Mouse (Mus musculus): ENCODE measurements around the gene Kdm1b.

The Kdm1b gene

DNA sequence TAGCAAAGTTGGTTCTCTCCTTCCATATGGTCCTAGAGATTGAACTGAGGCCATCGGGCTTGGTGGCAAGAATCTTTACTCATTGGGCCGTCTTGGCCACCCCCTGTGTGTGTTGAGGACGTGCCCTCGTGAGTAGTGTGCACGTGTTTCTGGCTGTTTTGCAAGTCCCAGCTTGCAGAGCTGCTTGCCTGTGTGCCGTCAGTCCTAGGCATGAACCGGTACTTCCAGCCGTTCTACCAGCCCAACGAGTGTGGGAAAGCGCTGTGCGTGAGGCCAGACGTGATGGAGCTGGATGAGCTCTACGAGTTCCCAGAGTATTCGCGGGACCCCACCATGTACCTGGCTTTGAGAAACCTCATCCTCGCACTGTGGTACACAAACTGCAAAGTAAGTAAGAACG, 19.5 kb downstream of the Kdm1b start:
- peak; percentile 66 for DNase-seq (ENCODE audit: low spot score)

DNA sequence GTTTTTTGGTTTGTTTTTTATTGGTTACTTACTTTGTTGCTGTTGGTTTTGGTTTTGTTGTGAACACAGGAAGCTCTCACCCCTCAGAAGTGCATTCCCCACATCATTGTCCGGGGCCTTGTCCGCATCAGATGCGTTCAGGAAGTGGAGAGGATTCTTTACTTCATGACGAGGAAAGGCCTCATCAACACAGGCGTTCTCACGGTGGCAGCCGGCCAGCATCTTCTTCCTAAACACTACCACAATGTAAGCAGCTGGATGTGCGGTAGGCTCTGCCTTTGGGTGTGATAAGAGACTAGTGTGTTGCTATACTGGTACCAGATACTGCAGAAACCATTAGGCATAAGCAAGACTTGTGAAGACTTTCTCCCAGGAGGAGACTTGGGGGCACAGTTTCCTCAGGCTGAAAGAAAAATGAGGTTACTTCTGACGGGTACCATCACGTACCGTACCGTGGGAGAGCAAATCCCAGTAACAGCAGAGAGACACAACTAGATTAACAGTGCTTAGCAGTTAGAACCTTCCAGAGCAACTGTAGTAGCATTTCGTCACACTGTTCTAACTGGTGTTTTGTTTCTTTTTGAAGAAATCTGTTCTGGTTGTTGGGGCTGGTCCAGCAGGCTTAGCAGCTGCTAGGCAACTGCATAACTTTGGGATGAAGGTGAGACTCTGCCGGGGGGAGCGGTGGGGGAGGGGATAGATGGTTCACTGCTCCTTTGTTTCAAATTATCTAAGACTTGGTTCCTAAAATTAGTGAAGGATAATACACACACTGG, 20.9 kb downstream of the Kdm1b start:
- DNase-seq (ENCODE audit: low spot score), result no peak

DNA sequence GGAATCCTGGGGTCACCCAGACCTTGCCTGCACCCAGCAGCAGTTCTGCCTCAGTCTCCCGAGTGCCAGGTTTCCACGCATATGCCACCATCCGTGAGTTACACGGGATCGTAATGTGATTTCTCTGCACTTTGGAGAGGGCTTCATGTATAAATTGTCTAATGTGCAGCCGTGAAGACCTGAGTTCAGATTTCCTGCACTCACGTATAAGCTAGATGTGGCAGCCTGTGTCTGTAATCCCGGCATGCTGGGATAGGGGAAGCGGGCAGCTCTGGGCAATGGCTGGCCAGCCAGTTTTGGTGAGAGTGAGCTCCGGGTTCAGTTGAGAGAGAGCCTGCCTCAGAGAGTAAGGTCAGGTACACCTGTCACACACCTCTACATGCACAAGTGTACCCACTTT, 23.2 kb downstream of the Kdm1b start:
- DNase-seq (ENCODE audit: low spot score), result no peak

DNA sequence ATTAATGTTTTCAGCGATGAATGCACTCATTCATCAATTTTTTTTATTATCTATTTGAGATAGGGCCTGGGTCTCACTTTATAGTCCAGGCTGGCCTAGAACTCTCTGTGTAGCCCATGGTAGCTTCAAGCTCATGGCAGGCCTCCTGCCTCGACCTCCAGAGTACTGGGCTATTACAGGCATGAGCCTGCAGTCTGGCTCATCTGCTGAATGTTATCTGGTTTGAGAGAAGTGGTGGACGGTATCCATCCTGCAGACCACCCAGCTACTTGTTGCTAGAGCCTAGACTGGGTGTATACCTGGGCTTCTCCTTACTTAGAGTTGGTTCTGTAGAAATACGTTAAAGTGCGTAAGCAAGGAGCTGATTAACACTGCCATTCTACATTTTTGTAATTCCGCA, 23.7 kb downstream of the Kdm1b start:
- DNase-seq (ENCODE audit: low spot score), result no peak

DNA sequence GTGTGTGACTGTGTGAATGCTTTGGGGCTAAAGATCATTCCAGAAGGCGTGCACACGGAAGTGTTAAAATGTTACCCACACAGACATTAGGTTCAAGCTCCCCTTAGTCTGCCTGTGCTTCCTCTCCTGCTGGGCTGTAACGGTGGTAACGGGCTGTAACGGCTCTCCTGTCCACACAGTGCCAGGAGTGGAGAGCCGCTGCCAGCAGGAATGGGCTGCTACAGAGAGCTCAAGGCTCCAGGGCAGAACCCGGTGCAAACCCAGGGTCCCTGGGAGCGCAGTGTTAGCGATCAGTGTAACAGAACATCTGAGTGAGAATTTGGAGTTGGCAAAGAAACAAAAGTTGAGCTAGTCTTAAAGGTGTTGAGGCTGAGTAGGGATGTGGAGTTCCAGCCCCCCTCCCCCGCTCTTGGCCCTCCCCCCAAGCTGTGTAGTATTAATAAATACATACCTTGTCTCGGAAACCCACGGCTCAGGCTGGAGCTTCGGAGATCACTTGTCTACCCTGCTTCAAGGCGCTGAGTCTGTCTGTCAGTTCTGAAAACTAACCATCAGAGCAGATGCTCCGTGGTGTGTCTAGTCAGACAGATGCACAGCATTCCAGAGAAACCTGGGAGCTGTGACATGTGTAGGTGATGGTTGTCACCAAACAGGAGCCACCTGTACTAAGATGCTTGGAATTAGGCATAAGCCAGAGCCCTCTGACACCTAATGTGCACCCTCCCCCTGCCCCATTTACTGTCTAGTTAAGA, 27.2 kb downstream of the Kdm1b start:
- no peak for DNase-seq (ENCODE audit: low spot score)

DNA sequence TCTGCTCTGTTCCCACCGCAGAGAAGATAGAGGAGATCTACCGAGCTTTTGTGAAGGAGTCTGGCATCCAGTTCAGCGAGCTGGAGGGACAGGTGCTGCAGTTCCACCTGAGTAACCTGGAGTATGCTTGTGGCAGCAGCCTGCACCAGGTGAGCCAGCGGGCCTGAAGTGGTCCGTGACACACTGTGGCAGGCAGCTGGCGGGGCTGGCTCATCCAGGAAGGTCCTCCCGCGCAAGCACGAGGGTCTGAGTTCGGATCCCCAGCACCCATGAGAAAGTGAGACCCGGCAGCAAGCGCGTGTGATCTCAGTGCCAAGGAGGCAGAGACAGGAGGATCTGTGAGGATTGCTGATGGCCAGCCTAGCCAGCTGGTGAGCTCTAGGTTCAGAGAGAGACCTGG, 28.6 kb downstream of the Kdm1b start:
- no peak for DNase-seq (ENCODE audit: low spot score)

DNA sequence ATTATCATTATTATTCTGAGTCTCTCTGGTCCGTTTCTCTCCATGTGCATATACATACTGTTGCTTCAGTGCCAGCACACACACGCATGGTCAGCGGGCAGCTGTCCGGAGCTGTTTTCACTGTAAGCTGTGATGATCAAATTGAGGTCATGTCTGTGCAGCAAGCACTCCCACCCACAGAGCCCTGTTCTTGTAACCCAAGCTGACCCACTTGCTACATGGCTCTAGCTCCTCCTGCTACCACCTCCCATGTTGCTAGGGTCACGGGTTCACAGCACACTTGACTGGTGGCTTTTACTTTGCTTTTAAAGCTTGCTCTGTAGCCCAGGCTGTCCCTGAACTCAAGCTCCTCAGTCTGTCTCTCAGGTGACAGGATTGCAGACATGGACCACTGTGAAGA, 29.2 kb downstream of the Kdm1b start:
- DNase-seq (ENCODE audit: low spot score), result no peak

DNA sequence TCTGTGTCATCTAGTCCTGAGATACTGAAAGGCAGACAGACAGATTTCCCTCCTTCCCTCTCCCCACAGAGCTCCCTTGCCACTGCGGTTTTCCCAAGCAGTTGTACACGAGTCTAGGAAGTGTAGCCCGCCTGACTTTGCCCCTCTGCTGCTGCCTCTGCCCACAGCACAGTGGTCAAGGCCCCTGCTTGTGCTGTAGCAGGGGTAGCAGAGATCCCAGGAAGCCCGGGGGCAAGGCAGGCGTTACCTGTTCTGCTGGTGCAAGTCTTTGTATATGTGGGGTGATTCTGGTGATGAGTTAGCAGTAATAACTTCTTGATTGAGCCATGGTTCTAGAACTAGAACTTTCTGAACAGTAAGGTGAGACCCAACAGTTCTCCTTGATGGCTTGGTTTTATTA, 32.9 kb downstream of the Kdm1b start:
- no peak for DNase-seq (ENCODE audit: low spot score)

DNA sequence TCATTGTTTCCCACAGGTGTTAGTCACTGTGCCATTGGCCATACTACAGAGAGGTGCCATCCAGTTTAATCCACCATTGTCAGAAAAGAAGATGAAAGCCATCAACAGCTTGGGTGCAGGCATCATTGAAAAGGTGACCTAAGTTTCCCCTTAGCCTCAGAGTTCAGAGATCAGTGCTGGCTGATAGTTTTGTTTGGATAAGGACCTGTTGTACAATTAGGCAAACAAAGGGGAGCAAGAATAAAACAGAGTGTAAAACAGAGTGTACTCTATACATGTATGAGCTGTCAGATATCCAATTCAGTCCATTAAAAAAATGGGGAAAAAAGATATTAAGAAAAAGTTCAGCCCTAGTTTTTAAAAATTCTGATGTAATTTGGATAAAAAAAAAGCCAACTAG, 34.1 kb downstream of the Kdm1b start:
- DNase-seq (ENCODE audit: low spot score), result no peak

DNA sequence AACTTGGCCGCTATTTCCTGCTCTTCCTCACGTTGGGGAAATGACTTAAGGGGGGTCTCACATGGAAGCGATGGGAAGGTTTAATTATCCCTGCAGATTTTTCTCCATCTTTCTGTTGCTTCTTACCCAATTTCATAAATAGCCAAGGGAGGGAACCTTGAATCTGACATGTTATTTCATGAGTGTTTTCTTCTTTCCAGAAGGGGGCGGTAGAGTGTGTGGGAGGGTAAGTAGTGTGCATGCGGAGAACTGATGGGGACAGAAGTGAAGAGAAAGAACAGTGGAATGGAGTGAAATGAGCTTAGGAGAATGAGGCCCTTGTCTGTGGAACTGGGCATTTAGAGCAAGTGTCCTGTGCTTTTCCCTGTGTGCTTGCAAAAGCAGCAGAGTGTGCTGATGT, 35.5 kb downstream of the Kdm1b start:
- DNase-seq (ENCODE audit: low spot score), result no peak

DNA sequence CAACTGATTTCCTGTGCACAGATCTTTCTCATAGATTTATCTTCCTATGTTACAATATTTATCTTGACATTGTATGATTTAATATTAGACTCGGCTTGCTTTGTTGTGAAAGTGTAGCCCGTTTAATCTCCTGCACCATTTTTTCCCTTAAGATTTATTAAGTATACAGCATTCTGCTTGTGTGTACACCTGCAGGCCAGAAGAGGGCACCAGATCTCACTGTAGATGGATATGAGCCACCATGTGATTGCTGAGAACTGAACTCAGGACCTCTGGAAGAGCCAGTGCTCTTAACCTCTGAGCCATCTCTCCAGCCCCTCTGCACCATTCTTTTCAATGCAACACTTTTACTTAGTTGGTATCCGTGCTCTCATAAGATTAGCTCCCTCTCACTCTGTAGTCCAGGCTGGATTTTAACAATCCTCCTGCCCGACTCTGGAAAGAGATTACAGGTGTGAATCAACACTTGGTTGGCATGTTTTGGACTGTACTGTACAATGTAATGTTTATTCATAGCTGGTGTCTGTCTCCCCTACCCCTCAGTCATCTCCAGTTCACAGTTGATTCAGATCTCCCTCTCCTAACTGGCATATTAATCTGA, 37.7 kb downstream of the Kdm1b start:
- no peak for DNase-seq (ENCODE audit: low spot score)

DNA sequence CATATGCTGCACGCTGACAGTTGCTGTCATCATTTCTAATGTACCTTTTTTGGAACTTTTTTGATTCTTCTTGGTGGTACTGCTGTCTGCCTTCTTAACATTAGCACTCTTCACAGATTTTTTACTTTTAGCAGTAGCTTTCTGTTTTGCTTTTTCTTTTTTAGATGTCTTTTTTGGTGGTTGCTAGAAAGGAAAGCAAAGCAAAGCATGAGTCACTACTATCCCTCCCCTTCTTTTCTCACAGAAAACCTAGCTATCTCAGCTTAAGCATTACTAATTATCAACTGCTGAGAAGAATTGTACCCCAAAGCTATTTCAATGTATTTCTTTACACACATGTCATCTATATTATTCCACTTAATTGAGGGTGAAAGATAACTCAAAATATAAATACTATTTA, 45.1 kb downstream of the Kdm1b start:
- no peak for DNase-seq (ENCODE audit: low spot score)

DNA sequence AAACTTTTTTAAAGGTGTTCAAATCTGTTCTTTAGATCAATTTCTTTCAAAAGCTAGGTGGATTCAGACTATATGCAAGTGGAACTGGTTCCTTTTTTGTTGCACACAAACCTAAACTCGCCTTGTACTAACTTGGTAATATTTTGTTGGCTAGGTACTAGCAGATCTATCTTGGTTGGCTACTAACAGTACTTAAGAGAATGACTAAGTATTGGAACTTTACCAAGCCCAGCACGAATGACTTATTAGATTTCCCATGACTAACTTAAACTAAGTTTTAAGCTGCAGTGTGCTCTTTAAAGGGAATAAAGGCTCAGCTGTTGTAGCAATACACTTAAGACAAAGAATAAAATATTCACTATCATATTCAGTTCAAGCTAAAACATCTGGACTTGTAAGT, 46.0 kb downstream of the Kdm1b start:
- no peak for DNase-seq (ENCODE audit: low spot score)

DNA sequence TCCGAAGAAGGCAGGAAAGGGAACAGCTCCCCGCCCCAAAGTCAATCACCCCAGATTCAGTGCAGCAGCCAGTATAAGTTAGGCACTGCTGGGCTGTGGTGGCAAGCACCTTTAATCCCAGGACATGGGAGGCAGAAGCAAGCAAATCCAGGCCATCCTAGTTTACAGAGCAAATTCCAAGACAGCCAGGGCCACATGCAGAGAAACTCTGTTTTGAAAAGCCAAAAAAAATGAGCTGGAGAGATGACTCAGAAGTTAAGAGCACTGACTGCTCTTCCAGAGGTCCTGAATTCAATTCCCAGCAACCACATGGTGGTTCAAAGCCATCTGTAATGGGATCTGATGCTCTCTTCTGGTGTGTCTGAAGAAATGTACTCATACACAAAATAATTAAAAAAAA, 50.5 kb downstream of the Kdm1b start:
- no peak for DNase-seq (ENCODE audit: low spot score)

DNA sequence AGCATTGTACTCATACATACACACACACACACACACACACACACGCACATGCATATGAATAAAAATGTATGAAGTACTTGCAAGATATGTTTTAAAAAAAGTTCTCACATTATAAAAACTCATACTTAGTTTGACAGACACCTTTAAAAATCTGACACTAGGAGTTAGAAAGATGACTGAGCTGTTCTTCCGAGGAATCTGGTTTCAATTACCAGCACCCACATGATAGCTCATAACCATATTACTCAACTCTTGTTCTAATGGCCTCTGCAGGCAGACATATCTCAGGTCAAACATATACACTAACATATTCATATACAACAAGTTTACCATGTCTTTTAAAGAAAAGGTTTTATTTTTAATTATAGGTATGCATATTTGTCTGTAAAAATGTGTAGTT, 53.3 kb downstream of the Kdm1b start:
- no peak for DNase-seq (ENCODE audit: low spot score)

DNA sequence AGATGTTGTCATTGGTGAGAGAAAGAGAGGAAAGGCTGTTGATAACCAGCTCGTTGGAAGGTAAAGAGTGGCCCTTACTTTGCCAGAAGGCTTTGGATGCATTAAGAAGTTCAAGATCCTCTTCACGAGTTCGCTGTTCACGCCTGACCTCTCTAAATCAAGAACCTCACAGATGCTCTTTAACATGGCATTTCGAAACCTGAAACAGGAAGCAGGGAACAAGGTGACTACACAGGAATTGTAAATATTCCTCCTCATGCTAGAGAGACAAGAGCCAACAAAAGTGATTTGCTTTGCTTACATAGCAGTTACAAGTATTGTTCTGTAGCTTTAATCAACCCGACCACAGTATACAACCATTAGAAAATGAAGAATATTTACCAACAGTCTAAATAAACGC, 56.0 kb downstream of the Kdm1b start:
- DNase-seq (ENCODE audit: low spot score), result no peak

DNA sequence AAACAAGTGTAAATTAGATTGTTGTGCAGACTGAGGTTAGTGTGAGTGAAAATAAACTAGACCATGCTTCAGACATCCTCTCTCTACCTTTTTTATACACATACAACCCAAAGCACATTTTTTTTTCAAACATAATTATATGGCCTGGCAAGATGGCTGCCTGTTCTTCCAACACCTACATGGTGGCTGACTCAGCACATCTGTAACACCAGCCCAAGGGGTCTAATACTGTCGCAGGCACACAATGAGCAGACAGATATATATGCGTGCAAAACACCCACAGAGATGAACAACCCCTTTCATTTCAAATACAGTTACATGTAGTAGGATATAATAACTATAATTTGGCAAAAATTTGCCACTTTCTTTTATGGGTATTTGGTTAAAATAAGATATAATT, 57.3 kb downstream of the Kdm1b start:
- no peak for DNase-seq (ENCODE audit: low spot score)

DNA sequence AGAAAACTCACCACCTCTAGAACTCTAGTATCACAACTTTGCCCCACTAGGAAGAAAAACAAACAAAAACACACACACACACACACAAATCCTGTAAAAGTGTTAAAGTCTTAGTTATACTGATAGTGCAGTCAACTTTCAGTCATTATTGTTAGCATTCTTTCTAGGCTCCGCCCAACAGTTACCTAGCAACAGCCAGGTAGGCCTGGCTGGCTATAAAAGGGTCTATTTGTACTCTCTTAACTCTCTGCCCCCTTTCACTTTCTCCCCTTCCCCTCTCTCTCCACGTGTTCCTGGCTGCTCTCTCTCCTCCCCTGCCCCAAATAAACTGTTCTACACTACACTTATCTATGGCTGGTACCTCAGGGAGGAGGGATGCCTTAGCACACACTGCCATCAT, 60.8 kb downstream of the Kdm1b start:
- DNase-seq (ENCODE audit: low spot score), result no peak

DNA sequence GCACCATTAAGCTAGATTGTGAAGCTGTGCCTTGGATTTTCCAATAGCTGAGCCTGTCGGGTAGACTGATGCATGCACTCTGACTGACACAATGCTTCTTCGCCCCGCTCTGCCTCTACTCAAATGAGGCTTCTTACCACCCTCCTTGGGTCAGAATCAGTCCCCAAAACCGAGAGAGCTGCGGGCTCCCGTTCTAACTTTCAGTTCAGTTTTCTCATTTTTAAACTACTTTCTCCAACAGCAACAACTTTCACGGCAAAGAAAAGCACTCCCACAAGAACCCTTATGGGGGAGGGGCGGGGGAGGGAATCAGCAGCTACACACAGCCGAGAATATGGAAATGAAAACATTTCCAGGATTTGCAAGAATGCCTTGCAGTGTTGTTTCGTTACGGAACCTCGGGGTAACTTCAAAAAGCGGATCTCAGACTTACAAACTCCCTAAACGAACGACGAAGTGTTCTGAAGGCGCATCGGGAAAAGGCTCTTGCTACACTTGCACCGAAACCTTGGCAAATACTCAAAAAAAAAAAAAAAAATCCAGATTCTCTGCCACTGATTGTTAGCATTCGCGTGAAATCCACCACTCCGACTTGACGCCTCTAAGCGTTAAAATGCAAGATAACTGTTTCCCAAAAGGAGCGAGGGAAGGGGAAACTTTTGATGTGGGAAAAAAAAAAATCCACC, 61.7 kb downstream of the Kdm1b start:
- DNase-seq (ENCODE audit: low spot score), result peak; percentile 11

DNA sequence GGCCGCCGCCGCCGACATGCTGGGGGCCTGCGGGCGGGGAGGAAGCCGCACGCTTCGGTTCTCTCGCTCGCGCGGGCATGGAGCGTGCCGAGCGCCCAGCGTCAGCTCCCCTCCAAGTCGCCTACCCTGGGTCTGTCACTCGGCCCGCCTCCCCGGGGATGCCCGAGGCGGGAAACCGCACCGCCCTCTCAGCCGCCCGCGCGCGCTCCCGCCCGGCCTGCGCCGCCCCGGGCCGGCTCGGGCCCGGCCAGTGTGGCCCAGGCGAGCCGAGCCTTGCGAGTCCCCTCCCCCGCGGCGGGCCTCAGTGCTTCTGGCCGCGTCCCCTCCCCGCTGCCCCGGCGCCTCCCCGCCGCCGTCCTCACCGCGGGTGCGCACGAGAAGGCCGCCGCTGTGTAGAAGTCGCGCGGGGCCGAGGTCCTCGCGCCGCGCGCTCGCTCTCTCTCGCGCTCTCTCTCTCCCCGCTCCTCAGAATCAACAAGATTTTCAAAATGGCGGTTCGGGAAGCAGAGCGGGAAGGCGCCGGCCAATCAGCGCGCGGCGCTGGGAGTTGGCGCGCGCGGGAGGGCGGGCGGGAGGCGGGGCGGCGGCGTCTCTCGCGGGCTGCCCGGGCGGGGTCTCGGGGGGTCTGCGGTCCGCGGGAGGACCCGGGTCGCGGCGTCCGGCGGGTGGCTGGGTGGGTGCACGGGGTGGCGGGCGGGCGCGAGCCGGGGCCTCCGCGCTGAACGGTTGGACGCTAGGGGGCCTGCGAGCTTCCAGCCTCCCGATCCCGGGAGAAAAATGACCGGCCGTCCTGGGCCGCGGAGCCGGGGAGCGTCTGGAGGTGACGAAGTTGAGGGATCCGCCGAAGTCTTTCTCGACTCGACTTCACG, 62.6 kb downstream of the Kdm1b start, which contains the start of gene Dek:
Gene Dek (minus strand): TSS at position 491 of the 869 bp plus-strand sequence.
- DNase-seq (ENCODE audit: low spot score), result peak; percentile 81

DNA sequence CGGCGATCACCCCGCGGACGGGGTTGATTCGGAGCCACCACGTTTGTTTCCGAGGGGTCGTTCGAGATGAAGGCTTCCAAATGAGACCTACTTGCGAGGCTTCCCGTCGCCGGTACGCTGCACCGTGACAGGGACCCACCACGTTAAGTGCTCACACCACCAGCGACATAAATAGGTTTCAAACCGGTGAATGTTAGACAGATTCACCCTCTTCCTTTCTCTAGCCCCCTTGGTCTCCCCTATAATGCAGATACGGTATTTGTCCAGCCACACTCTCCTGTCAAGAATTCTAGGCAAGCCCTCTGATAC, 63.2 kb downstream of the Kdm1b start:
- no peak for DNase-seq (ENCODE audit: low spot score)

DNA sequence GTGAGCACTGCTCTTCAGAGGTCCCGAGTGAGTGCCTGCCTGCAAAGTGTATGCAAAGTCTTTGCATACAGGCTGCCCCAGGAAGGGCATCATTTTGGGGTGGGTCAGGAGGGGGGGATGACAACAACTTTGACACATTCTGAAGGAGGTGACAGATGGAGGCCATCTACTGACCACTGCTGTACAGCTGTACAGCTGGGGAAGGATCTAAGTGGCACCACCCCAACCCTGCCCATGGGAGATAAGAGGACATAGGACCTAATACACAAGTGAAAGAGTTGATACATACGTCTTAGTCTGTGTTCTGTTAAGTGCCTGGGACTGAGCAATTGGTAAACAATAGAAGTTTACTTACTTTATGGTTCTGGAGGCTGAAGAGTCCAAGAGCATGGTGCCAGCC, 65.9 kb downstream of the Kdm1b start:
- DNase-seq (ENCODE audit: low spot score), result no peak

Data from urinary bladder, postnatal 14 days (tissue).